ENCODE assay signal across 26 mouse cellular contexts in genomic region chr9:65755164-65755563, GRCm38 (mm10).
A peak's percentile ranks its signal among the peaks of the same experiment; 100 is the strongest.
DNase-seq lines count a peak whose midpoint lies in the region; ATAC-seq and TF ChIP-seq lines count a peak whose summit lies in the region.
"Had no signal": no experiment of that assay in that cellular context is flagged by ENCODE, and none has a peak within 500 bp of the region (broad histone marks: within the 10 kb centered on the region; RNA-seq: fewer than 3 reads in every experiment).

No protein-coding gene starts in this region.

- no peak overlapping the region for H3K4me2 ChIP-seq in heart, postnatal 0 days (ENCODE audit: low read depth, low read length)
- H3K4me2 ChIP-seq: embryonic facial prominence, embryonic 12.5 days; heart, embryonic 11.5 days; lung, embryonic 14.5 days; midbrain, embryonic 15.5 days; neural tube, embryonic 12.5 days had no signal

- no peaks in the 10 kb centered on the region for H3K9me3 ChIP-seq in heart, postnatal 0 days (replicated peaks; ENCODE audit: control insufficient read depth, low read length)
- no peaks in the 10 kb centered on the region for H3K9me3 ChIP-seq in MEL (replicated peaks; ENCODE audit: insufficient read depth, low read length)
- H3K9me3 ChIP-seq: embryonic facial prominence, embryonic 12.5 days; hindbrain, embryonic 10.5 days; midbrain, embryonic 10.5 days; midbrain, embryonic 15.5 days; neural tube, embryonic 12.5 days had no signal

- no peak overlapping the region for H3K27ac ChIP-seq in heart, postnatal 0 days (ENCODE audit: low read depth)
- H3K27ac ChIP-seq in left cerebral cortex, adult 2 months, result no peak overlapping the region
- no peak overlapping the region for H3K27ac ChIP-seq in MEL (ENCODE audit: control insufficient read depth, low read depth, low read length)
- H3K27ac ChIP-seq: embryonic facial prominence, embryonic 12.5 days; hindbrain, embryonic 10.5 days; liver, embryonic 14.5 days; midbrain, embryonic 10.5 days; neural tube, embryonic 12.5 days had no signal

- TF ChIP-seq CTCF in heart, postnatal 0 days (IDR thresholded peaks at IDR 0.05; ENCODE audit: low read depth), result 0 out of 2 replicates have a peak, but pooled peaks have one; percentile 12
- TF ChIP-seq CTCF in left cerebral cortex, adult 2 months (IDR thresholded peaks at IDR 0.05), result peak; percentile 6
- TF ChIP-seq CTCF in MEL (IDR thresholded peaks at IDR 0.05 in 2 of 3, conservative IDR thresholded peaks at IDR 0.05 in 1 of 3; ENCODE audit: control insufficient read depth in 1 of 3, insufficient read depth in 1 of 3, low read depth in 2 of 3, low read length in 3 of 3, poor library complexity in 1 of 3, severe bottlenecking in 1 of 3), result peak in 1 of 3 experiments; percentile 31; a peak in 2 of 6 replicates

- peak; percentile 7 for TF ChIP-seq RAD21 in MEL (IDR thresholded peaks at IDR 0.05; ENCODE audit: low read depth, low read length)

- no peak overlapping the region for H3K4me3 ChIP-seq in heart, postnatal 0 days (ENCODE audit: low read depth, low read length)
- no peak overlapping the region for H3K4me3 ChIP-seq in left cerebral cortex, adult 2 months
- no peak overlapping the region for H3K4me3 ChIP-seq in MEL (ENCODE audit: control insufficient read depth in 1 of 2, insufficient read depth in 1 of 2, low read depth in 2 of 2, low read length in 2 of 2)
- H3K4me3 ChIP-seq: embryonic facial prominence, embryonic 12.5 days; hindbrain, embryonic 10.5 days; midbrain, embryonic 10.5 days; midbrain, embryonic 15.5 days; myocyte; neural tube, embryonic 12.5 days had no signal

- peaks cover 20% of the 10 kb centered on the region; the same call in 1 of the 2 replicates for H3K4me1 ChIP-seq in heart, postnatal 0 days (ENCODE audit: control insufficient read depth, insufficient read depth)
- H3K4me1 ChIP-seq in MEL (ENCODE audit: control insufficient read depth in 1 of 2, insufficient read depth in 2 of 2, low read length in 2 of 2), result 0 out of 4 replicates have a peak, but pooled peaks cover 0 to 4% of the 10 kb centered on the region in 2 experiments
- H3K4me1 ChIP-seq: embryonic facial prominence, embryonic 12.5 days; hindbrain, embryonic 10.5 days; midbrain, embryonic 10.5 days had no signal

- peaks cover 13% of the 10 kb centered on the region; the same call in 1 of the 2 replicates for H3K79me2 ChIP-seq in MEL (ENCODE audit: control insufficient read depth, insufficient read depth, low read length, poor library complexity)

- peak; percentile 14 for DNase-seq in CD4-positive, CD25-positive, alpha-beta regulatory T cell, adult 2 months (ENCODE audit: low read depth, low spot score)
- no peak for DNase-seq in heart, postnatal 0 days (ENCODE audit: low spot score)
- DNase-seq in heart, adult 8-10 months (ENCODE audit: low spot score), result no peak
- no peak for DNase-seq in left cerebral cortex, adult 2 months (ENCODE audit: extremely low spot score in 1 of 2, low spot score in 2 of 2)
- no peak for DNase-seq in left cerebral cortex, postnatal 25 days (ENCODE audit: low spot score in 2 of 2)
- DNase-seq in MEL (ENCODE audit: low read depth, low spot score), result no peak
- no peak for DNase-seq in cerebellum, postnatal 36 days
- DNase-seq: adrenal gland, postnatal 10 days; cerebellum, adult 8-10 months; embryo, embryonic 11 days; heart, postnatal 14 days; kidney, adult 11 months; kidney, postnatal 36 days; layer of hippocampus, postnatal 36 days; liver; lung, embryonic 14.5 days had no signal

- intact Hi-C loops in left cerebral cortex, adult 2 months (cut with DNase I), result no loop called here
- intact Hi-C loops in left cerebral cortex, postnatal 25 days (cut with DNase I), result no loop called here

- H3K27me3 ChIP-seq in heart, postnatal 0 days (ENCODE audit: control insufficient read depth, insufficient read depth, low read length), result no peaks in the 10 kb centered on the region
- no peaks in the 10 kb centered on the region for H3K27me3 ChIP-seq in MEL (ENCODE audit: control insufficient read depth in 1 of 2, insufficient read depth in 2 of 2, low read length in 2 of 2)
- H3K27me3 ChIP-seq: embryonic facial prominence, embryonic 12.5 days; midbrain, embryonic 15.5 days; neural tube, embryonic 12.5 days had no signal

- ATAC-seq in CD4-positive, CD25-positive, alpha-beta regulatory T cell, adult 4 months, result no peak
- ATAC-seq in heart, postnatal 0 days (ENCODE audit: insufficient read depth, low read depth), result no peak
- ATAC-seq: hindbrain, embryonic 16.5 days; midbrain, embryonic 15.5 days had no signal

- WGBS in heart, postnatal 0 days, result 95% methylated on average over 1 of the region's 1 CpGs

- H3K36me3 ChIP-seq in heart, postnatal 0 days (replicated peaks; ENCODE audit: control insufficient read depth, insufficient read depth, low read length), result no peaks in the 10 kb centered on the region
- H3K36me3 ChIP-seq in MEL (ENCODE audit: control insufficient read depth in 1 of 2, insufficient read depth in 2 of 2, low read length in 2 of 2), result peaks cover 0 to 7% of the 10 kb centered on the region in 2 experiments; a peak in 3 of 4 replicates
- H3K36me3 ChIP-seq: embryonic facial prominence, embryonic 12.5 days; midbrain, embryonic 15.5 days had no signal

- no peak for TF ChIP-seq EP300 in heart, postnatal 0 days (IDR thresholded peaks at IDR 0.05; ENCODE audit: low read depth)
- TF ChIP-seq EP300 in MEL (IDR thresholded peaks at IDR 0.05; ENCODE audit: low read depth in 1 of 2, low read length in 2 of 2), result no peak

- no peak overlapping the region for H3K9ac ChIP-seq in heart, postnatal 0 days (replicated peaks; ENCODE audit: low read depth, low read length)
- no peak overlapping the region for H3K9ac ChIP-seq in MEL (ENCODE audit: control insufficient read depth, low read depth, low read length, poor library complexity, severe bottlenecking)
- H3K9ac ChIP-seq: embryonic facial prominence, embryonic 12.5 days; liver, embryonic 14.5 days; lung, embryonic 14.5 days; midbrain, embryonic 15.5 days; neural tube, embryonic 12.5 days had no signal

- no peak for TF ChIP-seq POLR2A in MEL (IDR thresholded peaks at IDR 0.05; ENCODE audit: control insufficient read depth in 1 of 2, insufficient read depth in 1 of 2, low read depth in 1 of 2, low read length in 2 of 2, poor library complexity in 1 of 2)

TF ChIP-seq in MEL, 35 proteins besides CTCF, POLR2A, EP300 and RAD21:
- no peak for TF ChIP-seq ZC3H11A (IDR thresholded peaks at IDR 0.05; ENCODE audit: low read depth, low read length)
- no peak for TF ChIP-seq CHD1 (IDR thresholded peaks at IDR 0.05; ENCODE audit: low read depth, low read length)
- peak; percentile 30 for TF ChIP-seq SMC3 (IDR thresholded peaks at IDR 0.05; ENCODE audit: low read depth, low read length)
